Mouse (Mus musculus) ovary, postnatal 14 days (tissue): ENCODE measurements at regions not wholly inside any gene's neighbourhood (a gene's known extent, or its start where the extent isn't known, plus 50 kb on each side); places are given as distances from the start of the nearest gene placed in this dataset.
"Not testable (repeated sequence)": the region's sequence is repeated elsewhere in the genome, so short reads cannot be mapped to it uniquely, and the experiment has no call there.

ENCODE experiments used
- DNase-seq: peaks from one replicate; pipeline ENCODE4 v3.0.0; 2022; ENCODE audit warnings: low spot score

DNA sequence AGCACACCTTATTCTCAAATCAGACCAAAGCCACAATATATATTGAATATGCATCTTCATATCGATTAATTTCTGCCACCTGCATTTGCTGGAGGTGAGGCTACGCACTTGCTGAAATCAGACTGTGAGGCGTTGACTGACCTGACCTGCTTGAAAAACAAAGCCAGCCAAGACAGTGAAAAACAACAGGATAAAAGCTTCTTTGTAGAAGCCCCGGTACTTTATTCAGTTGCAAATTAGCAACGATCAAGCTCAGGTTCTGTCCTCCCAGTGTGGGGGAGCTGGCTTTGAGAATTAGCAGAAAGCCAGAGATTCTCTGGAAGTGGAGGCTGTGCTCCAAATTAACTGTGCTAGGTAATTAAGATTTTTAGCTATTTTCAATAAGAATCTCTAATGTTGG, 100.6 kb downstream of the Vmn2r79 start:
- DNase-seq: no peak

- not testable (repeated sequence) for DNase-seq
Observed at GRCm38 (mm10) chr7:87099611-87100010, 103.7 kb downstream of the Vmn2r79 start.

DNA sequence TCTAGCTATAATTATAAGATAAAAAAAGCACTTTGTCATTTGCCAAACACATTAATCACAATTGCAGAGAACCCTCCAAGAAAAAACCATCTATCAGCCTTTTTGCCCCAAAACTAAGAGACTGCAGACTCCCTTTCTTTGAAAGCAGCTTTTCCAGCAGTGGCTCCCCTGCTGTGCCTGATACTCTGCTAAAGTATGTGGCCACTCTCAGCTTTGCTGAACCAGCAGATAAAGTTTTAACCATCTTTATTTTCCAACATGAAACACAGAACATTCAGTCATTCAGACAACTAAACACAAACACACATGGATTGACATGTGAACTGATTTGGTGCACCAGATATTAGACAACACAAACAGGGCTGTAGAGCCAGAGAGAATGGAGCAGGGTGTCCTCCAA, 104.5 kb downstream of the Vmn2r79 start:
- DNase-seq: not testable (repeated sequence)

GRCm38 (mm10) chr7:87101281-87101680, 105.4 kb downstream of the Vmn2r79 start:
- DNase-seq: not testable (repeated sequence)

- no peak for DNase-seq
Observed at GRCm38 (mm10) chr7:87110312-87110984, 114.5 kb downstream of the Vmn2r79 start.

DNA sequence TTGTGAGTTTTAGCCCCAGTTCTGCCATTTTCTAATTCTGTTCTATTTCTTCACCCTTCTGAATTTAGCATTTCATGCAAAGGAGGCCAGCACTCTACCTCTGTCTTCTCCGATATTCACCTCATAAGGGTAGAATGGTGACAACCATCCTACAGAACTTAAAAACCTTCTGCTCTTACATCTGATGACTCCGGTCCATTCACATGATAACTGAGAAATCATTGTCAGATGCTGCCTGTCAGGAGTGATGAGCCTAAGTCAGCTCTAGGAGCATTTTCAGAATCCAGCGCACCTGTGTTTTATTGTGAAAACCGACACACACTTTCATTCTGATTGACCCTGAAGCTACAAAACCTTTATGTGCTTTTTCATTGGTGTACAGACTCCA, 115.1 kb downstream of the Vmn2r79 start:
- DNase-seq: no peak

DNA sequence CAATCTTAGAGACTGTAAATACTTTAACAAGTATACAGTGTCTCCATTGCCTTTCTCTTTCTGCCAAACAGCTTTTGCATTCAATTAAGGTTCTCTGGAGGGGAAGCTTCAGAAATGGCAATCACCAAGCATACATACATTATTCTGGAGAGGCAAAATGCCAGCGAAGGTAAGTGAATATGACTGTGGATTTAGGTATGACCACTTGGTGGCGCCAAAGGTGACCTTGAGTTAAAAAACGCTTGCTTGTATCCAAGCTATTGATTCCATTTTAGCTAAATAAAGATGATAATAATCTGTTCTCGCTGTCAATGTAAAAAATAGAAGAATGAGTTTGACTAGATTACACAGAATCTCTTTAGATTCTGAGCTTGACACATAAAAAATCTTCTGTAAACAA, 117.7 kb downstream of the Vmn2r79 start:
- DNase-seq: peak; percentile 2

DNA sequence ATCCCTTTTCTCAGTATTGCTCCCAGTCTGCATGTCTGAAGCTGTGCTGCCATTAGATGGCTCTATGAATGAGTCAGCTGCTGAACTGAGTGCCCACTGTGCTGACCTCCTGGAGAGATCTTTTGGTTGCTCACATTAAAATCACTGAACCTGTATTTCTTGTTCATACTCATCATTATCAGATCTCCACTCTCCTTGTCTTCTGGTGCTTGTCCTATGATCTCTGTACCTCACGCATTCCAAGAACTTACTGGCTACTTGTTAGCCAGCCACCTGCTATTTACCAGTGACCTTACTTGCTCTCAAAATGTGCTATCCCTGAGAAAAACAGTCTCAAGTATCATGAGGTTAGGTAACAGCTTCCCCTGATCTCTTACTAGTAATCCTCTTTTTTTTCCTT, 123.4 kb upstream of the Nox4 start:
- no peak for DNase-seq

DNA sequence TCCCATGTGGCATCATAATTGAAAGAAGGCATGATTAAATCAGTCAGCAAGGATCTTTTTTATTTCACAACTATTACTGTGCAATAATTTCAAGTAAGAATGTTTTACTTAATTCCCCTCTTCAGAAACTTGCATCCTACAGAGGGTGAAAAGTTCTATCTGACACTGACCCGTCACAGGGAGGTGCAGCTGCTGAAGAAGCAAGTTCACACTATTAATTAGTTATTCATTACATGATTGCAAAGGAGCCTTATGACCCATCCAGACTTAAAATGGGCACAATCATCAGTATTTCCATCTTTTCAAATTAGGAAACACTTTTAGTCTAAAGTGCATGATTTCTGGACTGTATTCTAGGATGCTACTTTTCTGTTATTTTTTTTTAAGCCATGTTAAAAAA, 100.0 kb upstream of the Nox4 start:
- DNase-seq: no peak

GRCm38 (mm10) chr7:87147703-87148102, 98.2 kb upstream of the Nox4 start:
- no peak for DNase-seq

DNA sequence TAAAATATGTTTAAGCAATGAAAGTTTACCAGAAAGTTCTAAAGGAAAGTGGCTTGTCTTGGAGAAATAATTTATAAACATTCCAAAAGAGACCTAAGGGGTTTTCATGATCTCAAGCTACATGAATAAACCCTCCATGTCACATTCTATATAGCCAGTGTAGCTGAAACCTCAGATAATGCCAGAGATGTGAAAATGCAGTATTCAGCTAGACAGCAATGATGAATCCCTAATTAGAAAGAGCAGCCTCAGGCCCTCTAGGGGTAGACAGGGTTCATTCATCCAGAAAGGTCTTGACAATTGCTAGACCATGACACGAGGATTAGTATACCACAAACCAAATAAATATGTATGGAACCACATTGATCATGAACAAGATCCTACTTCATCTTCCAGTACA, 97.2 kb upstream of the Nox4 start:
- no peak for DNase-seq

- DNase-seq: no peak
Observed at GRCm38 (mm10) chr7:87150991-87151390, 94.9 kb upstream of the Nox4 start.

DNA sequence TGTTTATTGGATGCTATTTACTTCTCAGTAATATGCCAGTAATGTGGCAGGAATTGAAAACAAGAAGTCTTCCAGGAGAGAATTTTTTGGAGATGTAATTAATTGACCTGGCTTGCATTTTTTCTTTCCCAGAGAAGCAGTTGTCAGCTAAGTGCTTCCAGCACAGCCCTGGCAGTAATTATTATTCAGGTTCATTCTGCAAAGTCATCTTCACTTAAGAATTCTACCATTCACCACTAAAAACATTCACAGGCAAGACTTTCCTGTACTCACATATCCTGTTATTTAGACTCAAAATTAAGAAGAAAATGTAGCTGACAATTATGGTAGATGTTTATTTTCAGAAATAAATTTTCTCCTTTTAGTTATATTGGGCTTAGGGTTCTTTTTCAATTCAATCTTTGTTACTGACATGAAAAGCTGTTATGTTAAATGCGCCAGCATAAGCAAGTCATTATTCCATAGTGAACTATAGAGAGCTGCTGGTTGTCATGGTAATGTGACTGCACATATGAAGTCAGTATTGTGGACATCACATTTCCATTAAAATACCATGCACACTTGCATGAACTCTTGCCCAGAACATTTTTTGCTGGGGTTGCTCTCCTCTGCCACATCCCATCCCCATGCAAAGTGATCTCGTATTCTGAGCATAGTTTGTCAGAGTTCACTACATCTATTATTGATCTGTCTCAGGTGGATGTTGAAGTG, 59.3 kb upstream of the Nox4 start:
- no peak for DNase-seq

GRCm38 (mm10) chr7:87195647-87196046, 50.2 kb upstream of the Nox4 start:
- no peak for DNase-seq
